Mouse (Mus musculus): ENCODE measurements around the gene Cryba4. TPM values are rescaled to one million over a fixed set of nuclear protein-coding genes. Genes with fewer than 3 reads are reported as not detected.

Gene Cryba4
- total RNA-seq, 2 experiments from 2014 or later = not detected

DNA sequence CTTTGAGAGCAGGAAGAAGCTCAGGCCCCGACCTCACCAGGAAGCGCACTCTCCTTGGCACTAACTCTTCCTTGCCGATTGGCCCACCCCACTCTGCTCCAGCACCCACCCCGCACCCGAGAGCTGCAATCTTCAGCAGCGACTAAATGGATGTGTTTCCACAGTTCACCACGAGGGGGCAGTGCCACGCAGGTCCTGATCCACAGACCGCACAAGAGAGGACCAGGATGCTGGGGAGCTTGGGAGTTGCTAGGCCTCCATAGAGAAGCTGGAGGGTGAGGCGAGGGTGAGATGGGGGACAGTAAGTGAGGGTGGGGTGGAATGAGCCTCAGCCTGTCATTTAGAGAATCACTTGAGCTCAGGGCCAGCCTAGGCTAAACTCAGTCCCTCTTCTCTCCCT is 11.6 kb downstream of the Cryba4 start:
- peak; percentile 68 for ATAC-seq (replicated peaks; ENCODE audit: poor library complexity)

DNA sequence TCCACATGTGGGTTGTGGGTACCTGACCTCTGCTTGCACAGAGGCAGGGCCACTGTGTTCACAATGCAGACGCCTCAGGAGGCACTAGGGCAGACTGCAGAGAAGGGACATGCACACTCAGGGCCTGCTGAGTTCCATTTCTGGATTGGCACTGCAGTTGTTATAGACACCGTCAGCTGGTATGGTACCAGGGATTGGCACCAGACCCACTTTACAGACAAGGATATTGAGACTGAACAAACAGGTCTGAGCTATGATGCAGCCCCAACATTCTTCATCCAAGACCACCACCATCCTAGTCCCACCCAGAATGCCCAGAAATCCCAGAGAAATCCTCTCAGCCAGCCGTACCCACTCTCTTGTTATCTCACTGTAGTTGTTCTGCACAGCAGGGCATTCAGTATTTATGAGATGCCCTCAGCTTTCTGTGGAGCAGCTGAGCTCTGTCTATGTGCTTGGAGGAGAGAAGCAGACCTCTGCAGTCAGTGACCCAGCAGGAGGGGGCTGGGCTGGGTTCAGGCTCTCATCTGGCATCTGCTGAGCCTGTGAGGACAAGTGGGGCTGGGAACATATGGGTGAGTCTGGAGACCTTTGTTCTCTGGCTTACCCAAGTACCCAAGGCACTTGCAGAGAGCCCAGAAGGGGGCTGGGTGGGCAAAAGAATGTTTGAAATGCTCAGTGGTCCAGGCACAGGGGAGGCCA is 13.4 kb downstream of the Cryba4 start:
- no peak for ATAC-seq (replicated peaks; ENCODE audit: poor library complexity)

- ATAC-seq (replicated peaks; ENCODE audit: poor library complexity) = no peak
Observed at GRCm38 (mm10) chr5:112237866-112238570, 14.3 kb downstream of the Cryba4 start.

- no peak for ATAC-seq (replicated peaks; ENCODE audit: poor library complexity)
Observed at GRCm38 (mm10) chr5:112237439-112237838, 14.9 kb downstream of the Cryba4 start.

DNA sequence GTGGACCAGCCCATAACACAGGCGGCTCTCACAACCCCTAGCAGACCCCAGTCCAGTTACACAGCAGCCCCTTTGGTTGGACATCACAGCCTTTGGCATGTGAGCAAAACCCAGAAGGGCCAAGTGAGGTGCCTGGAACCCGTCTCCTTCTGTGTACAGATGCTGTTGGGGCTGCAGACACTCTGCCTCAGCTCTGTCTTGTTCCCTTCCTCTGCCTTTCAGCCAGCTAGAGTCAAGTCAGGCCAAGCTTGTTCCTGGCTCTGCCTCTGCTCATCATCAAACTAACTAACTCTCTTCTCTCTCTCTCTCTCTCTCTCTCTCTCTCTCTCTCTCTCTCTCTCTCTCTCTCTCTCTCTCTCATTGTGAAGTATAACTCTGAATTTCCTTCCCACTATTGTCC is 15.7 kb downstream of the Cryba4 start:
- no peak for ATAC-seq (replicated peaks; ENCODE audit: poor library complexity)

DNA sequence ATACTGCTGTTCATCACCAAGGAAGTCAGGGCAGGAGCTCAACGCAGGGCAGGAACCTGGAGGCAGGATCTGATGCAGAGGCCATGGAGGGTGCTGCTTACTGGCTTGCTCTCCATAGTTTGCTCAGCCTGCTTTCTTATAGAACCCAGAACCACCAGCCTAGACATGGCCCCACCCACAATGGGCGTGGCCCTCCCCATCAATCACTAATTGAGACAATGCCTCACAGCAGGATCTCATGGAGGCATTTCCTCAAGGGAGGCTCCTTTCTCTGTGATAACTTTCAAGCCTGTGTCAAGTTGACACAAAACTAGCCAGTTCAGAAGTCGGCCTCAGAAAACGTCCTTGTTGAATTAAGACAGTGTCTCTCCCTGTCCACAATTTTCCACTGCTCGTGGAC is 16.5 kb downstream of the Cryba4 start:
- ATAC-seq (replicated peaks; ENCODE audit: poor library complexity) = no peak

DNA sequence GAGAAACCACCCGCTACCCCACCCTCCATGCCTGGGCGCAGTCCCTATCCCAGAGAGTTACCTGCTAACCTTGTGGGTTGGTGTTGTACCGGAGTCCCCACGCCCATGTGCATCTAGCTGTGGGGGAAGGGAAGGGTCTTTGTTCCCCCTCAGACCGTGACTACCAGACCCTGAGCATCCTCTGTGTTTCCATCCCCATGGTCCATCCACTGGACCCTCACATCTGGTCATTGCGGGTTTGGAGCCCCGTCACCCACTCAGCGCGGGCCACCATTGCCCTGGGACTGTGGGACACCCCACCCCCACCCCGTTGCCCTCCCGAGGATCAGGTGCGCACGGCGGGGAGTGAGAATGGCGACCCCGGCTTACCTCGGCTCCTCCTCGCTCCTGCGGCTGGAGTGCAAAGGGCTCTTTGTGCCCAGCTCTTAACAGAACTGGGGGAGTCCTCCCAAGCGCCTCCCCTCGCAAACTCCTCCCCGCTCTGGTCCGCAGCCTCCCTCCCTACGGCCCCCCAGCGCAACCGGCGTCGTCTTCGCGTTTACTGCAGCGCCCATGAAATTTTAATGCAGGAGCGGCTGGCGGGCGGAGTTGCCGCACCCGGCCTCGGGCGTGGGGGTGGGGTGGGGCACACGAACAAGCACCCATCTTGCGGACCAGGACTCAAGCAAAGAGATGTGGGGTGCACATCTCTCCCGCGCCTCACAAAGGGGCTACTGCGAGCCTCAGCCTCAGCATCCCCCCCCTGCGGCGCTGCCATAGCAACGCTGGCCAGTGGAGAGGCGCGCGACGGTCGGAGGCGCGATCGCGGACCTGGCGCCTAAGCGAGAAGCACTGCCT is 23.9 kb downstream of the Cryba4 start:
- peak; percentile 15; the same call in 1 of the 2 replicates for ATAC-seq (replicated peaks; ENCODE audit: poor library complexity)

DNA sequence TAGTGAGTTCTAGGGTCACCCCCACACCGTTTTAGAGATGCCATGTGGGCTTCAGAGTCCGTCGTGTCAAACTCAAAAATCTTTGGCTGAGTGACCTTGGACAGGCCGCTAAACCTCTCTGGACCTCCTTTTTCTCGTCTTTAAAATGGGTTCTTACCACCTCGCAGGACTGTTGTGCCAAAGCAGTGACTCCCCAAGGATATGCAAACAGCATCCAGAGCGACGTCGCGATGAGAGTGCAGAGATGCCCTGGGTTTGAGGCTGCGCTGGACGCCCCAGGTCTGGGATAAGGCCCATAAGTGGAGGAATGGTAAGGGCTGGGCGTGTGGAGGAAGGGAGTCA is 24.4 kb downstream of the Cryba4 start:
- no peak for ATAC-seq (replicated peaks; ENCODE audit: poor library complexity)

DNA sequence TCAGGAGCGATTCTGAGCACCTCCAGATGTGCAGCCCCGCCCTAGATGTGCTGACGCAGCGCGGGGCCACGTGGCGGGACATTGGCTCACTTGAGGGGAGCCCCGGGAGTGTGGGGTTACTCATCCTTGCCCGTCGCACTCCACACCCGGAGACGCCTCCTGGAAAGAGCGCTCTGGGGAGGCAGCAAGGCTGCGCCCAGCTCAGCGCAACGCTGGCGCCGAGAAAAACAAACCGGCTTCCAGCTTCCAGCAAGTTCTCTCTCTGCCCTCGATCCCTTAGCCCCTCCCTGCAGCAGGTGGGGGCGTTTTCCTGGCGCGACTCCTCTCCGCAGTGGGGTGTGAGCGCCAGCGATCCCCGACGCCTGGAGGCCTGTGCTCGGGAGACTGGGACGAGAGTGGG is 25.0 kb downstream of the Cryba4 start:
- no peak for ATAC-seq (replicated peaks; ENCODE audit: poor library complexity)

DNA sequence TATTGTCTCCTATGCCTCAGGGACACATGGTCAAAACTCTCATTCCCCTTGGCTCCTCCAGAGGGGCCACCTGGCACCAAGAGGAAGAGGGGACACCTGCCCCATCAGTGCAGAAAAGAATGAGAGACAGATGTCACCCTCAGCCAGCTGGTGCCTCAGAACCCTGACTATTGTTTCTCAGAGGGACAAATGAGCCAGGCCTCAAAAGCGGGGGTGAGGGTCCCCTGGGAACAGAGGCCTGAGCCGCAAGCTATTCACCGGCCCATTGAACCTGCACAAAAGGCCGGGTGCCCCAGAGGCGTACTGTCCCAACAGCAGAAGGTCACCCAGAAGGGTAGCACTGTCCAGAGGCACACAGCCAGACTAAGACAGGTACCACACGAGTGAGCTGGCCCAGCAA is 26.7 kb downstream of the Cryba4 start:
- no peak for ATAC-seq (replicated peaks; ENCODE audit: poor library complexity)

DNA sequence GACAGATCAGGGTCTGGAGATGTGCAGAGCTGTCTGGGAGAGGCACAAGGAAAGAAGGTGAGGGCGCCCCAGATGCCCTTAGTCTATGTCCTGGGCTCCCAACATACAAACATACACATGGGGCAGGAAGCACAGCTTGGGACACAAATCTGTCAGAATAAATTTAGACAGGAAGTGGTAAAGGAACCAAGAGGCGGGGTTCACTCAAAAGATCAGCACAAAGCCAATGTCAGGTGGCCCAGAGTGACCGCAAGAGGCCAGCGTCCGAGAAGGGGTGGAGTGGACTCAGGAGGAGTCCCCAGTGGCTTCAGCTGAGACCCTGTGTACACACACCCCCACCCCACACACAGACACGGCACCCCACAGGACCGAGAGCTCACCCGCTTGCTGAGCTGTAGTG is 32.1 kb downstream of the Cryba4 start:
- ATAC-seq (replicated peaks; ENCODE audit: poor library complexity) = peak; percentile 54

GRCm38 (mm10) chr5:112219398-112219797 is 32.9 kb downstream of the Cryba4 start:
- no peak for ATAC-seq (replicated peaks; ENCODE audit: poor library complexity)

DNA sequence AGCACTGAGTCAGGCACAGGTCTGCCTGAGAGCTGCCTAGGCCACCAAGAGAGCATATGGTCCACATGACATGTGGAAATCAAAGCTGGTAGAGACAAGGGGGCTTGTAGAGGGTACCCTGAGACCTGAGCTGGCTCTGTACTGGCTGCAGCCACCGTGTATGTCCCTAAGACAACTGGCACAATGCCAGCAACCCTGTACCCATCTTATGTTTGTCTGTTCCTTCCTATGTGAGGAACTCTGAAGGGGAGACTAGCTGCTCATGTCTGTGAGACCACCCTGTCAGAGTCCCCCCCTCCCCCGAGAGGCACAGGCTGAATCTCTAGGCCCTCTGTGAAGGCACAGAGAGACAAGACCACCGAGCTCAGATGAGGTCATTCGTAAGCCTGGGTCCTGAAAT is 33.6 kb downstream of the Cryba4 start:
- ATAC-seq (replicated peaks; ENCODE audit: poor library complexity) = no peak

- no peak for ATAC-seq (replicated peaks; ENCODE audit: poor library complexity)
Observed at GRCm38 (mm10) chr5:112217031-112217430, 35.3 kb downstream of the Cryba4 start.

DNA sequence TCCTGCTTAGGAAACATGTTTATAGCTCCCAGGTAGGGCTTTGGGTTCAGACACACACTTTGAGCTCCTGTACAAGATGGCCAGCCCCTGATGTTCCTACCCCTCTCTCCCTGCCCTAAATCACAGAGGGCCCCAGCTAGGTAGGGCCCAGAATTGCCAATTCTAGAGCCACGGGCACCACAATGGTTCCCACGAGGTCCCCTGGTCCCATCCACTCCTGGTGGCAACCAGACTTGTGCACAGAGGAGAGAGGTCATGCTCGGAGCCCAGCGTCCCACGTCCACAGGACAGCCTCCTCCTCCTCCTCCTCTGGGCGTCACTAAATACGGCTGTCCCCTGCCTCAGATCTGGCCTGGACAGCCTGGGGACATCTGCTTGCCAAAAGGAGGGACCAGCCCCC is 36.0 kb downstream of the Cryba4 start:
- no peak for ATAC-seq (replicated peaks; ENCODE audit: poor library complexity)

DNA sequence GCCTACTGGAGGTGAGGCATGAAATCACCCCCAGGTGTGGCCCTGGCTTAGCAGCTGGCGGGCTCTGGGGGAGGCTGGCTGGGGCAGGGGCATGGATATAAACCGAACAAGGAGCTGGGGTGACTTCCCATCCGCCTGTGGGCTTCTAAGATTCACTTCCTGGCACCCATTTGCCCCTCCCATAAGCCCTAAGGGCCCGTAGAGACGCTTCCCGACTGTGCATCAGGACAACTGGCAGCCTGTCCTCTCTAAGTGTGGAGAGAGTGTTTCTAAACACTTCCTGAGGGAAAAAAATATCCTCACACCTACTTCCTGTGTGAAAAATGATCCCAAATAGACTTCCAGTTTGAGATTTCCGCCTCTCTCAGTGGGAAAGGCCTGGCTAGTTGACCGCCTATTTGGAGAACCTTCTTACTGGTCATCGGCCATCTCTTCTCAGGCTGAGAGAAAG is 36.5 kb downstream of the Cryba4 start:
- ATAC-seq (replicated peaks; ENCODE audit: poor library complexity) = no peak

- no peak for ATAC-seq (replicated peaks; ENCODE audit: poor library complexity)
Observed at GRCm38 (mm10) chr5:112215291-112215751, 37.0 kb downstream of the Cryba4 start.

DNA sequence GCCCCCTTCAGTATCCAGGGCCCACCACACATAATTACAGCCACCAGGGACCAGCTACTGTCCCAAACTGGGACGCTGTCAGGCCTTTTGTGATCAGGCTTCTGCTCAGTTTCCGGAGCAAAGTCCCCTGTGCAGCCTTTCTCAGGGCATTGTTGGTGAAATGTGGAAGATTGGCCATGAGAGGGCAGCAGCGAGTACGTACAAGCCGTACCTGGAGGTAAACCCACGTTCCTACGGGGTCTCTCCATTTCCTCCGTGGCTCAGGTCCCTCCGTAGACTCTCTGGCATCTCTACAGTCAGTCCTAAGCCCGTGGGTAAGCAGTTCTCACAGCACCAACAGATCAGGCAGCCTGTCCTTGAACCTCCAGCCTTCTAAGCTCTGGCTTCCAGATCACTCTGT is 37.9 kb downstream of the Cryba4 start:
- ATAC-seq (replicated peaks; ENCODE audit: poor library complexity) = peak; percentile 80

GRCm38 (mm10) chr5:112213331-112214240 is 38.7 kb downstream of the Cryba4 start:
- no peak for ATAC-seq (replicated peaks; ENCODE audit: poor library complexity)

DNA sequence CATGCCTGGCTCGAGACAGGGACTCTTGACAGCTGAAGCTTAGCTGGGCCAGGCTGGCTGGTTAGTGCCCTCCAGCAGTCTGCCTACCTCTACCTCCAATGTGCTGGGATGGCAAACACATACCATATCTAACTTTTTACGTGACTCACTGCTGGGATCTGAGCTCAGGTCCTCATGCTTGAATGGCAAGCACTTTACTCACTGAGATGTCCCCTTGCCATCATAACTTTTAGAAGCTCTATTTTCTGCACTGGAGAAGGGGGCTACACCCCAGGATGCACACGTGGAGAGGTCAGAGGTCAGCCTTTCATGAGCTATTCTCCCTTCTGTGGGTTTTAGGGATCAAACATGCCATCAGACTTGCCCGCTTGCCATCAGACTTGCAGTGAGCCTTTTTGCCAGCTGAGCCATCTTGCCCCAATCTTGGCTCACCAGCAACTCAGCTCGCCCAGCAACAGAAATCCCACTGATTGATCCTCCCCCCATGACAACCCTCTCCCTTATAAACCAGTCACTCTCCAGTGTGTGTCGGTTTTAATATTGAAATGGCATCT is 39.5 kb downstream of the Cryba4 start:
- no peak for ATAC-seq (replicated peaks; ENCODE audit: poor library complexity)

Data from megakaryocyte progenitor cell, adult 5-6 weeks (primary cell).